In genomic region chr7:122350741-122351140, GRCm38 (mm10) we compare ENCODE assay signal across 12 mouse cellular contexts.
"Had no signal": no experiment of that assay in that cellular context is flagged by ENCODE, and none has a peak within 500 bp of the region (broad histone marks: within the 10 kb centered on the region; RNA-seq: fewer than 3 reads in every experiment).

No protein-coding gene starts in this region.

- H3K9ac ChIP-seq: liver, embryonic 13.5 days; lung, embryonic 14.5 days; midbrain, embryonic 12.5 days; midbrain, embryonic 15.5 days; neural tube, embryonic 12.5 days; neural tube, embryonic 15.5 days had no signal

- H3K27ac ChIP-seq: kidney, postnatal 0 days; liver, embryonic 13.5 days; macrophage; midbrain, embryonic 12.5 days; midbrain, embryonic 15.5 days; neural tube, embryonic 12.5 days; neural tube, embryonic 15.5 days had no signal

- ATAC-seq: lung, postnatal 0 days; midbrain, embryonic 15.5 days had no signal

- H3K4me3 ChIP-seq: liver, embryonic 13.5 days; midbrain, embryonic 12.5 days; midbrain, embryonic 15.5 days; neural tube, embryonic 12.5 days; neural tube, embryonic 15.5 days had no signal

- DNase-seq: kidney, adult 2 months; kidney, postnatal 25 days; liver, embryonic 13.5 days; lung, embryonic 14.5 days; right cerebral cortex, postnatal 25 days had no signal

- H3K4me2 ChIP-seq: liver, embryonic 13.5 days; lung, embryonic 14.5 days; midbrain, embryonic 12.5 days; midbrain, embryonic 15.5 days; neural tube, embryonic 12.5 days; neural tube, embryonic 15.5 days had no signal

- H3K9me3 ChIP-seq: liver, embryonic 13.5 days; midbrain, embryonic 12.5 days; midbrain, embryonic 15.5 days; neural tube, embryonic 12.5 days; neural tube, embryonic 15.5 days had no signal

- H3K4me1 ChIP-seq: liver, embryonic 13.5 days had no signal

- H3K27me3 ChIP-seq: liver, embryonic 13.5 days; midbrain, embryonic 12.5 days; midbrain, embryonic 15.5 days; neural tube, embryonic 12.5 days; neural tube, embryonic 15.5 days had no signal

- H3K36me3 ChIP-seq: liver, embryonic 13.5 days; midbrain, embryonic 12.5 days; midbrain, embryonic 15.5 days; neural tube, embryonic 12.5 days; neural tube, embryonic 15.5 days had no signal
